Mouse (Mus musculus) liver, postnatal 0 days (tissue): ENCODE measurements around the gene Pias4. TPM values are rescaled to one million over a fixed set of nuclear protein-coding genes. Genes with fewer than 3 reads are reported as not detected.
A peak's percentile ranks its signal among the peaks of the same experiment; 100 is the strongest.

Source experiments
- ATAC-seq: fragments of 200-750 bp; cut with Nextera tagmentation; 2 replicates; pipeline ENCODE4 v1.8.0; 2017; ENCODE audit warnings: mild to moderate bottlenecking, moderate library complexity
- DNase-seq: peaks from one replicate; pipeline ENCODE4 v3.0.0-alpha.2; 2016
- H3K27ac ChIP-seq: fragments of 300-500 bp; sonication (generic); 2 replicates; pipeline ENCODE4 v1.5.1; 2014; ENCODE audit warnings: antibody characterized with exemption, moderate library complexity, mild to moderate bottlenecking, low read depth
- H3K27me3 ChIP-seq: fragments of 300-500 bp; sonication (generic); 2 replicates; pipeline ENCODE4 v1.6.1; 2014; ENCODE audit warnings: low read length, control low read depth, mixed read lengths; ENCODE audit not compliant: insufficient read depth
- H3K36me3 ChIP-seq: fragments of 300-500 bp; sonication (generic); replicated peaks from 2 replicates; pipeline ENCODE4 v1.6.1; 2014; ENCODE audit warnings: mild to moderate bottlenecking, control low read depth, low read length, moderate library complexity, mixed read lengths; ENCODE audit not compliant: insufficient read depth
- H3K4me1 ChIP-seq: fragments of 300-500 bp; sonication (generic); 2 replicates; pipeline ENCODE4 v1.6.1; 2014; ENCODE audit warnings: antibody characterized with exemption, mild to moderate bottlenecking, control low read depth; ENCODE audit not compliant: insufficient read depth
- H3K4me2 ChIP-seq: fragments of 300-500 bp; sonication (generic); 2 replicates; pipeline ENCODE4 v1.6.1; 2014; ENCODE audit warnings: low read depth, mild to moderate bottlenecking, low read length, moderate library complexity, mixed read lengths
- H3K4me3 ChIP-seq: fragments of 300-500 bp; sonication (generic); 2 replicates; pipeline ENCODE4 v1.5.1; 2014; ENCODE audit warnings: low read depth, low read length
- H3K9ac ChIP-seq: fragments of 300-500 bp; sonication (generic); replicated peaks from 2 replicates; pipeline ENCODE4 v1.6.1; 2014; ENCODE audit warnings: mild to moderate bottlenecking, moderate library complexity
- H3K9me3 ChIP-seq: fragments of 300-500 bp; sonication (generic); 2 replicates; pipeline ENCODE4 v1.6.1; 2016; ENCODE audit warnings: mild to moderate bottlenecking, control low read depth, low read length, mixed read lengths
- CTCF ChIP-seq: sonication (generic); IDR thresholded peaks from 2 replicates; pipeline ENCODE4 v1.5.1; 2016; ENCODE audit warnings: antibody characterized with exemption, low read depth
- EP300 ChIP-seq: IDR thresholded peaks from 2 replicates; pipeline ENCODE4 v1.6.1; 2016; ENCODE audit warnings: antibody characterized with exemption, low read depth, mild to moderate bottlenecking
- WGBS: fragments of 180-500 bp; shearing (Covaris S2); extraction: QIAGEN DNeasy Blood & Tissue Kit; methylation state at CpG from one replicate; pipeline ENCODE4 v1.1.7; 2014; ENCODE audit not compliant: insufficient replicate concordance; 5-methylcytosine and 5-hydroxymethylcytosine counted together
- polyA plus RNA-seq: library from polyadenylated mRNA; unstranded; fragments of >200 nt; fragmentation: Nextera tagmentation; extraction: Ambion mirVana; gene quantifications from 2 replicates; pipeline ENCODE4 v1.2.1, GENCODE M21; 2015

Gene Pias4
- polyA plus RNA-seq, 1 experiment from 2014 or later = 14.6 TPM

DNA sequence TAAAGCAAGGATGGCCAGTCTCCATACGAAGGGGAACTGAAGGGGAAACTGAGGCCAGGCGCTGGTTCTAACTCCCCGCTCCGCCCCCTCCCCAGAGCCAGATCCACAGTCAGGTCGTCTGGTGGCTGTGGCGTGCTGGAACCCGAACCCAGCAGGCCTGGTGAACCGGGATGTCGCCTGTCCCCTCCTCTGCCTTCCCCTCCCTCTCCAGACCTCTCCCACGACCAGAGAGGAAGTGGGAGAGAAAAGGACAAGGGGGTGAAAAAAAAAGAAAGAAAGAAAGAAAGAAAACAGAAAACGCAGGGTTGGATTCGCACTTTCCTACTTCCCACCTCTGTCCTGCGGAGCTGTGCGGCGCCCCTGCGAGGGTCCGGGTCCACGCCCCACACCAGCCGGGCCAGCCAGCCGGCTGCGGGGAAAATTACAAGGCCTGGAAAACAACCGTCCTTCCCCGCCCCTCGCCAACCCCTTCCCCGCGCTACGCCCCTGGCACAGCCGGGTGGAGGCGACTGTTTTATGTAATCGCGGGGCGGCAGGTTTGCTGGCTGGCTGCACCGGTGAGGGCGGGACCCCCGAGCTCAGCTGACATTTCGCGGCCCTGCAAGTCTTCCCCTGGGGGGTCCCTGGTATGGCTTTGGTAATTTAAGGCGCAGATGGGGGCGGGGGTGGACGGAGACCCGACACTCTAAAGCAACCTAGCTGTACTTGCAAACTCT, 32.6 kb downstream of the Pias4 start, which contains the start of gene Zbtb7a:
Zbtb7a (plus strand) TSS at position 255 of the 716 bp plus-strand sequence.
- H3K27me3 ChIP-seq = no peaks in the 10 kb centered on the region
- peak within 1 kb of the TSS; percentile 100 for H3K9ac ChIP-seq
- H3K27ac ChIP-seq = peak within 1 kb of the TSS; percentile 100
- peaks cover 38% of the 10 kb centered on the region for H3K4me1 ChIP-seq
- 2% methylated on average over 40 of the region's 41 CpGs for WGBS
- TF ChIP-seq CTCF (no peak), EP300 (peak; percentile 23; the same call in 1 of the 2 replicates)
- no peaks in the 10 kb centered on the region; the same call in 1 of the 2 replicates for H3K36me3 ChIP-seq
- ATAC-seq = no peak
- peak within 1 kb of the TSS; percentile 98 for H3K4me2 ChIP-seq
- DNase-seq = peak; percentile 75
- peak within 1 kb of the TSS; percentile 97 for H3K4me3 ChIP-seq
- no peaks in the 10 kb centered on the region for H3K9me3 ChIP-seq

DNA sequence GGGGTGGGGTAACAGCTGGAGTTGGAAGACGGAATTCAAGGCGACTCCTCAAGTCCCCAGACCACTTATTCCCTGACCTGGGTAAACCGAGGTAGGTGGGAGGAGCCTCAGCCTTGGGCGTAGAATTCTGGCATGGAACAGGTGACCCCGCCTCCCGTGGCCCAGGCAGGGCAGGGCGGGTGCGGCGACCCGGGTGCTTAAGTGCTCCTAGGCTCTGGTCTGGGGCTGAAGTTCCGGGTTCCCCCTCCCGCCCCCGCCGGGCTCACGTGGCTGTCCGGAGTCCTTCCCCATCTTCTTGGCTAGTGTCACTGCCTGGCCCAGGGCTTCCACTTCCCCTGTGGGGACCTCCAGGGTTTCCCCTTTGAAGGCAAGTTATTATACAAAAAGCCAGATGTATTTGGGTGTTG, 33.5 kb downstream of the Pias4 start:
- H3K9ac ChIP-seq = peak overlapping the region; percentile 100
- peak overlapping the region; percentile 100 for H3K27ac ChIP-seq
- no peak for TF ChIP-seq CTCF
- TF ChIP-seq EP300 = peak; percentile 35; the same call in 1 of the 2 replicates
- H3K36me3 ChIP-seq = no peaks in the 10 kb centered on the region
- H3K4me2 ChIP-seq = peak overlapping the region; percentile 98
- peak; percentile 87 for DNase-seq
- H3K27me3 ChIP-seq = no peaks in the 10 kb centered on the region
- ATAC-seq = no peak
- 5% methylated on average over 16 of the region's 16 CpGs for WGBS
- H3K4me3 ChIP-seq = peak overlapping the region; percentile 97
- peaks cover 35% of the 10 kb centered on the region for H3K4me1 ChIP-seq
- no peaks in the 10 kb centered on the region for H3K9me3 ChIP-seq

DNA sequence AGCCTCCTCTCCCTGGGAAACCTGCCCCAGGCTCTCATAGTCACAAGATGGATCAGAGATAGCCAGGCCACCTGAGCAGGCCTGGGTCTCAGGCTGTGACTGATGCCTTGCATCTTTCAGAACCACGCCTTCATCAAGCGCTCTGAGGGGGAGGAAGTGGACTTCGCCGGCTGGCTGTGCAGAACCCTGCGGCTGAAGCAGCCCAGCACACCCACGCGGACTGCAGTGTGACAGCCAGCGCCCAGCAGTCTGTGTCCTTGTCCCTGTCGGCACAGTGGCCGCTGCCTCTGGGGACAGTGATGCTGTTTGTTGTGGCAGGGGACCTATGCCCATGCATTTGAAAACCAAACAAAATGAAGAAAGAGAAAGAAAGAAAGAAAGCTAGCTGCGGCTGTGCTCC, 44.2 kb downstream of the Pias4 start:
- H3K9ac ChIP-seq = no peak overlapping the region
- TF ChIP-seq CTCF (no peak), EP300 (no peak)
- no peak overlapping the region for H3K4me3 ChIP-seq
- WGBS = 73% methylated on average over 11 of the region's 11 CpGs
- ATAC-seq (no peak), DNase-seq (no peak)
- peaks cover 46% of the 10 kb centered on the region for H3K36me3 ChIP-seq
- no peaks in the 10 kb centered on the region for H3K9me3 ChIP-seq
- no peak overlapping the region for H3K4me2 ChIP-seq
- H3K4me1 ChIP-seq = peaks cover 14% of the 10 kb centered on the region
- no peaks in the 10 kb centered on the region for H3K27me3 ChIP-seq
- no peak overlapping the region for H3K27ac ChIP-seq

DNA sequence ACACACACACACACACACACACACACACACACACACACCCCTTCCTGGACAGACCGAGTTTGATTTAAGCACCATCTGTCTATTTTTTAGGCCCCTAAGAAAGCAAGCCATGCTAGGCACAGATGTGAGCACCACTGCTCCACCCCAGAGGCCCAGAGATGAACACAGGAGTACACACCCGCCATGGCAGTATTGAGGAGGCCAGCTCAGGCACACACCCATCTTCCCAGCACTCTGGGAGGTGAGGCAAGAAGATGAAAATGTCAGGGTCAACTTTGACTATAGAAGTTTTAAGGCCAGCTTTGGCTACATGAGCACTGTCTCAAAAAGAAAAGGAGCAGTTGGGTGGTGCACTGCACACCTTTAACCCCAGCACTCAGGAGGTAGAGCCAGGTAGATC, 44.8 kb downstream of the Pias4 start:
- Histone ChIP-seq H3K9me3 (no peaks in the 10 kb centered on the region), H3K4me3 (no peak overlapping the region), H3K9ac (no peak overlapping the region), H3K27me3 (no peaks in the 10 kb centered on the region), H3K36me3 (peaks cover 50% of the 10 kb centered on the region), H3K4me1 (peaks cover 8% of the 10 kb centered on the region), H3K27ac (no peak overlapping the region), H3K4me2 (no peak overlapping the region)
- DNase-seq = no peak
- 69% methylated on average over 2 of the region's 2 CpGs for WGBS
- TF ChIP-seq CTCF = no peak
- TF ChIP-seq EP300 = no peak
- ATAC-seq = no peak

DNA sequence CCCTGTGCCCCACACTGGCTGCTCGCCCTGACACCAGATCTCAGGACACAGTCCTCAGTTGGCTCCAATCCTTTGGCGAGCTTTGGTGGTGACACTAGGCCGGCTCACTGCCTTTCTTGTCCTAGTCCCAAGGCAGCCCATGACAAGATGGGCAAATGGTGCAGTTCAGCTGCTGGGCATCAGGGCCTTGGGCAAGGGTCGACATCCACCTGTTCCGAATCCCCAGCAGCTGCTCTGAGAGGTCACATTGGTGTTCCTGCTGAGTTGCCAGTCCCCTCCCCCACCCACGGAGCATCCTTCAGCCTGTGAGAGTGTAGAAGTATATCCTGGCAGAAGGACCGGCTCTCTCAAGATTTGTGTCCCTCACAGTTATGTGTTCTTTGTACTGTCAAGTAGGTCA, 47.1 kb downstream of the Pias4 start:
- no peak for TF ChIP-seq EP300
- TF ChIP-seq CTCF = no peak
- Histone ChIP-seq H3K27me3 (no peaks in the 10 kb centered on the region), H3K36me3 (peaks cover 65% of the 10 kb centered on the region), H3K4me3 (no peak overlapping the region), H3K4me1 (no peaks in the 10 kb centered on the region), H3K4me2 (no peak overlapping the region), H3K9me3 (no peaks in the 10 kb centered on the region), H3K9ac (no peak overlapping the region), H3K27ac (no peak overlapping the region)
- ATAC-seq (no peak), DNase-seq (no peak)
- WGBS = 90% methylated on average over 7 of the region's 7 CpGs

DNA sequence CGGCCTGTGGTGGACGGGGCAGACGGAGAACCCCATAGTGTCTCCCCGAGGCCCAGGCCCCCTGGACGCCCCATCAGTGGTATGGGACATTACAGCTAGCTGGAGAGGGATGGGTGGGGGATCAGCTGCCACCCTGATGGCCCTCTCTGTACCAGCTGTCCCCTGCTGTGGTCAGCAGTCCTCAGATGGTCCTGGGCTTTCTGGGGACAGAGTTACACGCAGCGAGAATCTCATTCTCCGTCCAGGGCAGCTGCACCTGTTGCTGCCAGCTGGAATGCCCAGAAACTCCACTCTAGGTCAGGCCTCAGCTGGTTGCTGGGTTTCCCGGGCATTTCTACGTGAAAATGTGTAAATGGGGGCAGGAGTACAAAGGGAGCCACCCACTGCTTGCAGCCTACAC, 48.1 kb downstream of the Pias4 start:
- 90% methylated on average over 10 of the region's 10 CpGs for WGBS
- H3K9ac ChIP-seq = no peak overlapping the region
- H3K4me1 ChIP-seq = no peaks in the 10 kb centered on the region
- no peak overlapping the region for H3K4me2 ChIP-seq
- TF ChIP-seq CTCF = no peak
- no peak for TF ChIP-seq EP300
- no peak for DNase-seq
- H3K27me3 ChIP-seq = no peaks in the 10 kb centered on the region
- H3K36me3 ChIP-seq = peaks cover 75% of the 10 kb centered on the region
- H3K27ac ChIP-seq = no peak overlapping the region
- no peaks in the 10 kb centered on the region for H3K9me3 ChIP-seq
- no peak overlapping the region for H3K4me3 ChIP-seq
- no peak for ATAC-seq

DNA sequence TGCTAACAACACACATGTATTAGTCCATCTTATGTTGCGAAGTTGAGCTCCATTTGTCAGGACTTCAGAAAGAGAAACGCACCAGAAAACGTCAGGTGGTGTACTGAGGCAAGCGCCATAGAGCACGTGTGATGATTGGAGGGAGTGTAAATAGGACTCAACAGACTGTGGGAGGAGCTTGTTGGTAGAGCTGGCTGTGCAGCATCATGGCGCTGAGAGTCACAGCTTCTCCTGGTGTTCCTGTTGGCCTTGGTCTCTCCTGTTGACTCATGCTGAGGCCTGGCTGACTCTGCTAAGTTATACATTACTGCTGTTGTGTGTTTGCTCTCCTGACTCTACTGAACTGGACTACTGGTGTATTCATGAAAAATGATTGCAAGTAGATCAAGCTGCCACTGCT, 54.8 kb downstream of the Pias4 start:
- Histone ChIP-seq H3K4me3 (no peak overlapping the region), H3K36me3 (peaks cover 76% of the 10 kb centered on the region), H3K4me1 (peaks cover 4% of the 10 kb centered on the region; the same call in 1 of the 2 replicates), H3K9ac (no peak overlapping the region), H3K27me3 (no peaks in the 10 kb centered on the region), H3K4me2 (no peak overlapping the region), H3K27ac (no peak overlapping the region), H3K9me3 (no peaks in the 10 kb centered on the region)
- 83% methylated on average over 6 of the region's 6 CpGs for WGBS
- no peak for DNase-seq
- ATAC-seq = peak; percentile 69
- TF ChIP-seq CTCF (no peak), EP300 (no peak)
